Mouse (Mus musculus) layer of hippocampus, adult 8-10 months (tissue): ENCODE measurements around the gene Ccdc32. TPM values are rescaled to one million over a fixed set of nuclear protein-coding genes. Genes with fewer than 3 reads are reported as not detected.
"Not testable (repeated sequence)": the region's sequence is repeated elsewhere in the genome, so short reads cannot be mapped to it uniquely, and the experiment has no call there.

Experiments used
- DNase-seq, 2 experiments: peaks; one replicate each; pipeline ENCODE4 v3.0.0; 2022; ENCODE audit warnings: low spot score in 2 of 2
- total RNA-seq, 4 experiments: library from RNA; stranded (reverse); gene quantifications; 2 replicates each; pipeline ENCODE4 v1.2.4; 2022

Ccdc32 gene
- total RNA-seq: 10 to 100 TPM; 45.3 to 60.6 (median 53.9) TPM

DNA sequence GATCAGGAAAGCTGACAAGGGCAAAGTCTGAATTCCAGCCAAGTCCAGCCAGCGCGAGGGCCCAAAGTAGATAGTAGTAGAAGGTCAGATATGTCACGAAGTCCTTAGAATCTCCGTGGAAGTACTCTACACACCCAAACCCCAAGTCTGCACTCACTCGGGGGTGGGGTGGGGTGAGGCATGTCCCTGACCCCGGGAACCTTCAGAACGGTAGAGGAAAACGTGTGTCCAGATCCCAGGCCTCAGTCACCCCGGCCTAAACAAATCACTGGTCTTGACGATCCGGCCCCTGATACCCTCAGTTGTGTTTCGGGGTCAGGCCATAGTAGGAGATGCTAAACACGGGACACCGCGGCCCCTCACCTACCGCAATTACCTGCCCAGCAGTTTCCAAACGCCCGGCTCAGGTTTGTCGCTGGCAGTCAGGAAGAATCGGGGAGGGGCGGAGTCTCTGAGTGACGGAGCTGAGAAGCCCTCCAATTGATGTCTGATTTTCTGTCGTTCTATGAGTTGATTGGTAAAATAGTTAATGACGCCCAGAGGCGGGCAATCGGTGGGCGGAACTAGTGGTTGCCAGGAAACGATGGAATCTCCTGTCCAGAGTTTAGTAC, at the start of gene Ccdc32:
Gene Ccdc32 (minus strand): TSS at position 453 of the 611 bp plus-strand sequence.
- peak; percentile 97 for DNase-seq

DNA sequence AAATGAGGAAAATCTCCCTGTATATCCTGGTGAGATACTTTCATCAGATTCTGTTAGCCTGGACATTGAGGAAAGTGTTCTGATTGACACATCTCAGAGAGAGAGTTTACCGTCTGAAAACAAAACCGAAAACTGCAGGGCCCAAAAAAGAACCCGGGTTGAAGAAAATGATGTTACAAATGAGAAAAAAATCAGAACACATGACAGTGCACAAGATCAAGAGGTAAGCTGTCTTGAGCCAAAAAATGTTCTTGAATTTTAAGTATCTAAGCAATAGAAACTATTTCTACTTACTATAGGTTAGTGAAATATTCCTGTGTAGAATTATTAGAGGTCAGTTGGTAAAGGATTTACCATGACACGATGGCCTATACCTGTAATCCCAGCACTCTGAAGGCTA, 43.2 kb upstream of the Ccdc32 start:
- DNase-seq: no peak

DNA sequence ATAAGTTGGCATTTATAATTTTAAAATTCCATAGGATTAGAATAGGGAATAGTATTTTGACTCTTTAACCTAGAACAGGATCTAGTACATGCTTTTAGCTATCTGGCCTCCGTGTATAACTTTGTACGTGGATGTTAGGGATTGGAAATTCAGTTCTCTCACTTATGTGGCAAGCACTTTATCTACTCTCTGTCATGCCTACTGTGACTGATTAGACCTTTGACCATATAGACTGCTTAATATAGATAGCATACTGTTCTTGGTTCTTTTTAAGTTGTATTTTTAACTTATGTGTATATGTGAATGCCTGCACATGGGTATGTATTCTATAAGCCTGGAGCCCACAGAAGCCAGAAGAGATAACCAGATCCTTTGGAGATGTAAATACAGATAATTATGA, 30.9 kb upstream of the Ccdc32 start:
- no peak for DNase-seq

DNA sequence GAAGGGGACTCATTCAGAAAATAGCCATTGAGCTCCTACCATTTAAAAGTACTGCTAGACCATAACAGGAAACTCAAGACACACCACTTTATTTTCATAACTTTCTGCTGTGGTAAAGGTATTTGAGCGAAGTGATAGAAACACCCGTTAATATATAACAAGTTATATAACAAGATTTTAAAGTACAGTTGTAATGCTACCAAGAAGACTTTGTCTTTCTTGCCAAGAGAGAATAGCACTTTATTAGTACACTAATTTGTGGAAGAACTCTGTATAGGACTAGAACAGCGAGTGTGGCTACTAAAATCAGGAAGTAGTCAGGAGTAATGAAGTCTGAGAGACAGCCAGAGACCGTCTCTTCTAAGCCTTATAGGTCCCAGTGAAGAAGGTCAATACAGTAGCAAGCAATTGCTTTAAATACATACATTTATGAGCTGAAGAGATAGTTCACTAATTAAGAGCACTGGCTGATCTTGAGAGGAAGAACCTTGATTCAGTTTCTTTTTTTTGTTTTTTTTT, 21.0 kb upstream of the Ccdc32 start:
- DNase-seq: no peak

DNA sequence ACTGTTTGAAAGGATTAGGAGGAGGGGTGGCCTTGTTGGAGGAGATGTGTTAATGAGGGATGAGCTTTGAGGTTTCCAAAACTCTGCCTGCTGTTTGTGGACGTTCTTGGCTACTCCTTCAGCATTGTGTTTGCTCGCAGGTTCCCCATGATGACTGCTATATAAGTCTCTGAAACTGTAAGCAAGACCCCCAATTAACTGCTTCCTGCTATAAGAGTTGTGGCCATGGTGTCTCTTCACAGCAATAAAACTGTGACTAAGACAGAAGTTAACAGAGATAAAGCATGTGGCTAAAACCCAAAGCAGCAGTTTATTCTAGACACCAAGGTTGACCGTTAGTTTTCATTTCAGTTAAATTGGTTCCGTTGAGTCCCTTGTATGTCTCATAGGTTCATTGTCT, 18.7 kb upstream of the Ccdc32 start:
- no peak for DNase-seq

- peak; percentile 93 to 99 for DNase-seq
Measured at GRCm38 (mm10) chr2:119046649-119047611, 17.7 kb upstream of the Ccdc32 start, which contains the start of gene Knl1. Knl1 (plus strand) TSS chr2:119047119.

DNA sequence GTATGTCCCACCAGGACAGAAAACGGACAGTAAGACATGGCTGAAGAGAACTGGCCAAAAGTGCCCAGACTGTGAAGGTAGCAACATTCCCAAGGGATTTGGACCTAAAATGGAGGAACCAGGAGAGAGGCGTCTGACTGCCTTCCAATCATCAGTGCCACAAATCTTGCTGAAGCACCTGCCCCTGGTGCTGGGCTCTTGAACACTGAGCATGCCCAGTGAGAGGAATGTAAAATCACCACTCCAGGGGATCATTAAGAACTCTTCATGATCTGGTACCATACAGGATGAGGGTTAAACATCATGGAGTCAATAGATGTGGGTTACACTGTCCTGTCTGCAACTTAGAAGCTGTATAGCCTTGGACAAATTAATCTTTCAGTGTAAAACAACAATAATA, 16.0 kb upstream of the Ccdc32 start:
- DNase-seq: no peak

DNA sequence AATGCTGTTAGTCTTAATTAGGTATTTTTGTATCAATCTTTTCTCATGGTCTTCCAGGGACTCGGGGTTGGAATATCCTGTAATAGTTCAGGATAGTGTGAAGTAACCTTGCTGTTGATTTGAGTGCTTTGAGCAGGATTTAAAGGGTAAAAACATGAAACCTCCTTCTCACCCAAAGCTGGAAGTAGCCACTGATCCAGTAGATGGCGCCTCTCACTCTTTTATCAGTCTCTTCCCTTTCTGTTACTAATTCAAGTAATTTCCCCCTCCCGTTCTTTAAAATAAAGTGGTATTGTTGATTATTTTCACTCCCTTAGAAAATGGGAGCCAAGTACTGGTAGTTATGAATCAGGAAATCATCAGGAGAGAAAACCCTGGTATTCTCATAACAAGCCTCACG, 11.7 kb upstream of the Ccdc32 start:
- DNase-seq: no peak

- no peak for DNase-seq
Measured at GRCm38 (mm10) chr2:119035397-119035745, 6.2 kb upstream of the Ccdc32 start.

DNA sequence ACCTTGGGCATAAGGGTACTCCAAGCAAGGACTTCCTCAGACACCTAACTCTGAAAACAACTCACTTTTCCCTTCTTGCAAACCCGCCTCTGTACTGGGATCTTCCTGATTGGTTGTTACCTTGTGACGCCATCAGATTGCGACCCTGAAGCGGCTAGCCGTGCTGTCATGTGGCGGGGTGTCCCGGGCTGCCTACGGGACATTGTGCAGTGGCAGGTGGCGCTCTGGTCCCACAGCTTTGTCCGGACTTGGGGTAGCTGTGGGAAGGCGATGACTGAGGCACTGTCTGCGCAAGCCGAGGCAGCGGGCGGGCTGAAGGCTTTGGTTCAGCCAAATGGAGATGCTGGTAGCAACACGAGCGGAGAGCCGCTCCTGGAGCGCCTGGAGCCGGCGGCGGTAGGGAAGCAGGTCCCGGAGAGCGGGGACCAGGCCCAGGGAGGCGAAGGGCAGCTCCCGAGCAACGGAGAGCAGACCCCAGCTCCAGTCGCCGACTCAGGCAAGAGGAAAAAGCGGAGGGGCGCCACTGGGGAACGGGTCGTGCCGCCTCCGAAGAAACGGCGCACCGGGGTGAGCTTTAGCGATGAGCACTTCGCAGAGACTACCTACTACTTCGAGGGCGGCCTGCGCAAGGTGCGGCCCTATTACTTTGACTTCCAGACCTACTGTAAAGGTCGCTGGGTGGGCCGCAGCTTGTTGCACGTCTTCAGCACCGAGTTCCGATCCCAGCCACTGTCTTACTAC, 5.6 kb upstream of the Ccdc32 start, which contains the start of gene Rpusd2:
Gene Rpusd2 (plus strand): TSS at position 135 of the 741 bp plus-strand sequence.
- DNase-seq: peak; percentile 92 to 93

- DNase-seq: no peak
Measured at GRCm38 (mm10) chr2:119032191-119032590, 3.0 kb upstream of the Ccdc32 start.

DNA sequence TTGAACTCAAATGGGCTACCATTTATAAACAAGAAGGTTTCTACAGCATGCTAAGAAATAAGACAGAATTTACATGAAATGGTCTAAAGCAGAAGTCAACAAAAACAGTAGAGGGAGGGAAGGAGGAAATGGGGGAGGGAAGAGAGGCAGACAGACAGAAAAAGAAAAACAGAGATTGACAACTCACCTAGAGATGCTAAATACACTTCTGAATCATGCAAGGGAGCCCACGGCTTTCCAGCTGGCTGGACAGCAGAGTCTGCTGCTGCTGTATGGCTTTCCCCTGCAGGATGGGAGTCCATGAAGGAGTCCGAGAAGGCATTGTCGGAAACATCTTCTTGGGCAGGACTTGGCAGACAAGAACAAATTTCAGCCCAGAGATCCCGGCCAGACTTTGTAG, 2.2 kb downstream of the Ccdc32 start:
- no peak for DNase-seq

- no peak for DNase-seq
Measured at GRCm38 (mm10) chr2:119025239-119025616, 4.0 kb downstream of the Ccdc32 start.

DNA sequence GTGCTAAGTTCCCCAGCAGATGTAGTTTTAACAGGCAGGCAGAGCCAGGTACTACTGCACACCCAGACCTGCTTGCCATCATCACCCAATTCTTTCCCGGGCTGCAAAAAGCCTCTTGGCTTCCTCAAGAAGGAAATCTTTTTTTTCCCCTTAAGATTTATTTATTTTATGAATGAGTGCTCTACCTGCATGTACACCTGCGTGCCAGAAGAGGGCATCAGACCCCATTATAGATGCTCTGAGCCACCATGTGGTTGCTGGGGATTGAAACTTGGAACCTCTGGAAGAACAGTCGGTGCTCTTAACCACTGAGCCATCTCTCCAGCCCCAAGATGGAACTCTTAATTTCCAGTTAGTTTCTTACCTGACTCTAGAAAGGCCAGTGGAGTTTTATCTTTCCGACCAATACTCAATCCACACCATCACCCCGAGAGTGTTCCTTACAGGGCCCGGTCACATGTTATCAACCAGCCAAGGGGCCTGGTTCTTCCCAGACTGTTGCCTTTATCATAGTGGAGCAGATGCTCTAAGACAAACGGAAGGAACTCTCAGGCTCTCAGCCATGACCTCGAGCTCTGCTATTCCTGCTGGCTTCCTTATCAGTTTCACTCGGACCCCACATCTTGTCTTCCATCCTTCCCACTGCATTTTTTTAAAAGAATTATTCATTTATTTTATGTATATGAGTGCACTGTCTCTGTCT, 4.5 kb downstream of the Ccdc32 start:
- no peak for DNase-seq

DNA sequence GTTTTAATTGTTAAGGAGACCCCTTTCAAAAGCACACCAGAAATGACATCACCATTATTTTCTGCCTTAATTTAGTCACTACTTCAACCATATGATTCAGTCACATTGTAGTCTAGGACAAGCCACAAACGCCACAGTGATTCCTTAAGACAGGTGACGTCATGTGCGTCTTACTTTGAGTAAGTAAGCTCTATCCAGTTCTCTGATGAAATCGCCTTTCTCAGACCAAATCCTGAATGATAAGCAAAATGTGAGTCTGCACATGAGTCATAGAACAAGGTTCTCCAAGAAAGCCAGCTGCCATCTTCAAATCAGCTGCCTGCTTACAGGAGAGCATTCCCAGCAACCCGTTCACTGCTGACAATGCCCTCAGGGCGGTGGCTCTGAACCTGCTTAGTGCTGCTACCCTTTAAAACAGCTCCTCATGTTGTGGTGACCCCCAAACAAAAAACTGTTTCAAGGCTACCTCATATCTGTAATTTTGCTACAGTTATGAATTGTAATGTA, 6.0 kb downstream of the Ccdc32 start:
- DNase-seq: no peak

GRCm38 (mm10) chr2:119019538-119019937, 9.7 kb downstream of the Ccdc32 start:
- no peak for DNase-seq

DNA sequence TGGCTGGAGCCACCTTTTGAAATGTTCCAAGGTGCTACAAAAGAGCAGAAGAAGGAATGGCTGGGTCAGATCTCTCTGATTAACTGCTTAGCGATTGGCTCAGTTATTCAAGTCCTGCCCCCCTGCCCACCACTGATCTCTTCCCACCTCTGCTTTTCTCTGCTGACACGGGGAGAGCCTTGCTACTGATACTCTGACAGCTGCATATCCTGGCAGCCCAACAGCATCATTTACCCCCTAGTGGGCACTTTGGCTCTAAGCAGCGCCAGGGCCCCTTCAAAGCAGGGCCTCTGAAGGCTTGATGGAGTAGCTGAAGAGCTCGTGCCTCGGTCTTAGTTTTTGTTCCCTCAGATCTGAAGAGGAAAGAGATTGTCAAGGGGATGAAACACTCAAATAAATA, 10.1 kb downstream of the Ccdc32 start:
- DNase-seq: no peak

- no peak for DNase-seq
Measured at GRCm38 (mm10) chr2:119018391-119019122, 10.6 kb downstream of the Ccdc32 start.

DNA sequence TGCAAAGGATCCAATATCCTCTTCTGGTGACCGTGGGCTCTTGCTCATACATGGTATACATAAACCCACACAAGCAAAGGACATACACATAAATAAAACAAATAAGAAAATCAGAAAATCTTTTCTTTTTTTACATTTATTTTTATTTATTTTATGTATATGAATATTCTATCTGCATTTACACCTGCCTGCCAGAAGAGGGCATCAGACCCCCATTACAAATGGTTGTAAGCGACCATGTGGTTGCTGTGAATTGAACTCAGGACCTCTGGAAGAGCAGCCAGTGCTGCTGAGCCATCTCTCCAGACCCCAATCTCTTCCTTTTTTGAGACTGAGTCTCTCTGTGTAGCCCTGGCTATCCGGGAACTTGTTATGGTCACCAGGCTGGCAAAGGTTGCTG, 11.5 kb downstream of the Ccdc32 start:
- no peak for DNase-seq

GRCm38 (mm10) chr2:119016312-119016711, 12.9 kb downstream of the Ccdc32 start:
- DNase-seq: not testable (repeated sequence)
